Mouse (Mus musculus) T-helper 17 cell (primary cell): ENCODE results near the gene Tap1.
"Not testable (repeated sequence)": the region's sequence is repeated elsewhere in the genome, so short reads cannot be mapped to it uniquely, and the experiment has no call there.

ENCODE experiments used
- in situ Hi-C, 2 experiments: fragments of 300-600 bp; cut with MboI, MseI; formaldehyde crosslinking; loops; 1 replicate in 1 of 2; 2 replicates in 1 of 2; pipeline ENCODE4 v1.15.1; 2025; ENCODE audit warnings: high pct_unique_total_duplicates in 2 of 2

Gene Tap1

GRCm38 (mm10) chr17:34219096-34219495, 31.7 kb downstream of the Tap1 start:
- in situ Hi-C loops: loop anchor here in 1 of 2 experiments (5.0 kb wide), 1 partner anchor 37 kb away; no protein-coding TSS in a partner anchor

GRCm38 (mm10) chr17:34219801-34220200, 32.4 kb downstream of the Tap1 start:
- in situ Hi-C loops: loop anchor here in 1 of 2 experiments (5.0 kb wide), 1 partner anchor 38 kb away; no protein-coding TSS in a partner anchor

- in situ Hi-C loops: not testable (repeated sequence)
Measured at GRCm38 (mm10) chr17:34220401-34220800, 33.0 kb downstream of the Tap1 start.

- in situ Hi-C loops: no loop called here
Measured at GRCm38 (mm10) chr17:34224816-34225215, 37.5 kb downstream of the Tap1 start.

- in situ Hi-C loops: no loop called here
Measured at GRCm38 (mm10) chr17:34225426-34225825, 38.1 kb downstream of the Tap1 start.

- in situ Hi-C loops: not testable (repeated sequence)
Measured at GRCm38 (mm10) chr17:34225911-34226310, 38.6 kb downstream of the Tap1 start.

- in situ Hi-C loops: not testable (repeated sequence)
Measured at GRCm38 (mm10) chr17:34230971-34231370, 43.6 kb downstream of the Tap1 start.

GRCm38 (mm10) chr17:34232021-34232420, 44.7 kb downstream of the Tap1 start:
- in situ Hi-C loops: not testable (repeated sequence)

GRCm38 (mm10) chr17:34234926-34235325, 47.6 kb downstream of the Tap1 start:
- in situ Hi-C loops: loop anchor here (5.0 kb wide), 2 partner anchors 58 to 63 kb away; no protein-coding TSS in a partner anchor

- in situ Hi-C loops: loop anchor here (5.0 kb wide), 2 partner anchors 59 to 64 kb away; no protein-coding TSS in a partner anchor
Measured at GRCm38 (mm10) chr17:34236691-34237090, 49.3 kb downstream of the Tap1 start.

- in situ Hi-C loops: loop anchor here (5.0 kb wide), 2 partner anchors 60 to 65 kb away; no protein-coding TSS in a partner anchor
Measured at GRCm38 (mm10) chr17:34237741-34238140, 50.4 kb downstream of the Tap1 start.

GRCm38 (mm10) chr17:34238706-34239105, 51.4 kb downstream of the Tap1 start, which contains the start of gene H2-Ob:
H2-Ob (plus strand) TSS chr17:34238903.
- in situ Hi-C loops: loop anchor here (5.0 kb wide), 2 partner anchors 61 to 66 kb away; no protein-coding TSS in a partner anchor

GRCm38 (mm10) chr17:34239601-34240041, 52.3 kb downstream of the Tap1 start:
- in situ Hi-C loops: loop anchor here (5.0 to 10.0 kb wide), 4 partner anchors 38 to 115 kb away; partner anchors contain the start of gene Btnl2 (in 1 of the 2)

GRCm38 (mm10) chr17:34240366-34240765, 53.0 kb downstream of the Tap1 start:
- in situ Hi-C loops: loop anchor here in 1 of 2 experiments (5.0 to 10.0 kb wide), 2 partner anchors 37 to 114 kb away; partner anchors contain the start of gene Btnl2

- in situ Hi-C loops: loop anchor here in 1 of 2 experiments (5.0 to 10.0 kb wide), 2 partner anchors 36 to 114 kb away; partner anchors contain the start of gene Btnl2
Measured at GRCm38 (mm10) chr17:34240916-34241315, 53.6 kb downstream of the Tap1 start.

GRCm38 (mm10) chr17:34244656-34245055, 57.3 kb downstream of the Tap1 start:
- in situ Hi-C loops: loop anchor here (5.0 to 10.0 kb wide), 4 partner anchors 33 to 110 kb away; partner anchors contain the start of gene Btnl2 (in 2 of the 2)
